Mouse (Mus musculus): Measurements from ENCODE around the gene Phldb3.

- TF ChIP-seq CTCF (IDR thresholded peaks at IDR 0.05; ENCODE audit: low read depth) (no peak), EP300 (IDR thresholded peaks at IDR 0.05; ENCODE audit: low read depth) (no peak)
Observed at GRCm38 (mm10) chr7:24676575-24676974, 66.0 kb downstream of the Phldb3 start, which contains the start of gene Tex101.
